Mouse (Mus musculus) heart, embryonic 14.5 days (tissue): ENCODE data around the gene Nr1i3. TPM values are rescaled to one million over a fixed set of nuclear protein-coding genes. Genes with fewer than 3 reads are reported as not detected.

Experiments
- ATAC-seq: fragments of 200-750 bp; cut with Nextera tagmentation; 2 replicates; pipeline ENCODE4 v1.8.0; 2017; ENCODE audit warnings: low read depth, moderate TSS enrichment; ENCODE audit not compliant: insufficient number of reproducible peaks, insufficient read depth, low FRiP score
- H3K27ac ChIP-seq, 2 experiments: fragments of 200-500 bp in 1 of 2; fragments of 300-500 bp in 1 of 2; sonication (generic) in 1 of 2; replicated peaks in 1 of 2; 2 replicates each; pipeline ENCODE4 v1.5.1; 2012 to 2014; ENCODE audit warnings: low read depth in 2 of 2, low read length in 2 of 2, control low read depth in 1 of 2, mild to moderate bottlenecking in 1 of 2, mixed read lengths in 1 of 2; ENCODE audit not compliant: control insufficient read depth in 1 of 2, insufficient read depth in 1 of 2
- H3K27me3 ChIP-seq: fragments of 300-500 bp; sonication (generic); 2 replicates; pipeline ENCODE4 v1.6.1; 2014; ENCODE audit warnings: mild to moderate bottlenecking, low read length, control low read depth; ENCODE audit not compliant: control insufficient read depth, insufficient read depth
- H3K36me3 ChIP-seq: fragments of 300-500 bp; sonication (generic); 2 replicates; pipeline ENCODE4 v1.6.1; 2014; ENCODE audit warnings: mild to moderate bottlenecking, control low read depth, low read length, mixed read lengths; ENCODE audit not compliant: control insufficient read depth, insufficient read depth
- H3K4me1 ChIP-seq, 2 experiments: fragments of 200-500 bp in 1 of 2; fragments of 300-500 bp in 1 of 2; sonication (generic) in 1 of 2; 2 replicates each; pipeline ENCODE4 v1.6.1; 2012 to 2014; ENCODE audit warnings: low read length in 2 of 2, control low read depth in 1 of 2, mixed read lengths in 1 of 2; ENCODE audit not compliant: control insufficient read depth in 2 of 2, insufficient read depth in 2 of 2
- H3K4me2 ChIP-seq: fragments of 300-500 bp; sonication (generic); 2 replicates; pipeline ENCODE4 v1.6.1; 2014; ENCODE audit warnings: mild to moderate bottlenecking, low read length
- H3K4me3 ChIP-seq, 2 experiments: fragments of 200-500 bp in 1 of 2; fragments of 300-500 bp in 1 of 2; sonication (generic) in 1 of 2; 2 replicates each; pipeline ENCODE4 v1.5.1; 2012 to 2014; ENCODE audit warnings: low read length in 2 of 2, mild to moderate bottlenecking in 2 of 2, control low read depth in 1 of 2, low read depth in 1 of 2, moderate library complexity in 1 of 2; ENCODE audit not compliant: control insufficient read depth in 1 of 2, insufficient read depth in 1 of 2
- H3K9ac ChIP-seq: fragments of 300-500 bp; sonication (generic); 2 replicates; pipeline ENCODE4 v1.6.1; 2014; ENCODE audit warnings: mild to moderate bottlenecking, low read length
- H3K9me3 ChIP-seq: fragments of 300-500 bp; sonication (generic); 2 replicates; pipeline ENCODE4 v1.6.1; 2016; ENCODE audit warnings: low read length, control low read depth; ENCODE audit not compliant: control insufficient read depth
- WGBS: fragments of 180-500 bp; shearing (Covaris S2); extraction: QIAGEN DNeasy Blood & Tissue Kit; methylation state at CpG from one replicate; pipeline ENCODE4 v1.1.7; 2014; 5-methylcytosine and 5-hydroxymethylcytosine counted together
- polyA plus RNA-seq: library from polyadenylated mRNA; unstranded; fragments of >200 nt; fragmentation: Nextera tagmentation; extraction: Ambion mirVana; gene quantifications from 2 replicates; pipeline ENCODE4 v1.2.1, GENCODE M21; 2014

The Nr1i3 gene
- polyA plus RNA-seq, 1 experiment from 2014 or later = 0.28 TPM

DNA sequence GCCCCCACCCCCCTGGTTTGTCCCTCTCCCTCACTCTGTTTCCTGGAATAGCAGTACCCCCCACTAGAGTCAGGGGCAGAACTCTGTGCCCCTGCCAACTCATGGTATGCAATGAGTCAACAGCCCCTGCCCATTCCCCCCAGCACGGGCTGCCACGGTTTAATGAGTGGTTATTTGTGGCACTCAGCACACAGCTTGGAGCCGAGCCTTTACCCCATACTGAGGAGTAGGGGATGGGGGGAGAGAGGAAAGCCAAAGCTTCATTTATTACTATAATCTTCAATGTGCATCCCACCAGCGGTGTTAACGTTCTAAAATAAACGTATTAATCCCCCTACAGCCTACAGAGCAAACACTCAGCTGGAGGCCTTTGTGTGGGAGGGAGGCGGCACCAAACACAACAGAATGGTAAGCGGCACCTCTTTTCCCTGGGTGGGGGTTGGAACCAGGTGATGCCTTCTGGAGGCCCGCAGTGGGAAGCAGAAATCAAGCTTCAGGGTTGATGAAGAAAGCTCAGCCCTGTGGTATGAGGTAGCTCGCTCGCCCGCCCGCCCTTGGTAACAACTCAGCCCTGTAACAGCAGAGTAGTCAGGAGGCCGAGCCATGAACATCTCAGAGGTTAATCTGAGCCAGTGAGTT lies 24.2 kb upstream of the Nr1i3 start:
- Histone ChIP-seq H3K9ac (peak overlapping the region; percentile 60), H3K27ac (peak overlapping the region; percentile 90 to 92), H3K4me1 (peaks cover 47 to 56% of the 10 kb centered on the region in 2 experiments), H3K27me3 (peaks cover 7% of the 10 kb centered on the region; the same call in 1 of the 2 replicates), H3K36me3 (no peaks in the 10 kb centered on the region), H3K4me2 (peak overlapping the region; percentile 37), H3K4me3 (no peak overlapping the region), H3K9me3 (no peaks in the 10 kb centered on the region)
- peak; percentile 80 for ATAC-seq
- WGBS = 42% methylated on average over 14 of the region's 14 CpGs

- no peak overlapping the region for H3K4me2 ChIP-seq
- ATAC-seq = no peak
- no peaks in the 10 kb centered on the region for H3K36me3 ChIP-seq
- no peak overlapping the region for H3K4me3 ChIP-seq
- peaks cover 45 to 50% of the 10 kb centered on the region in 2 experiments for H3K4me1 ChIP-seq
- H3K9me3 ChIP-seq = no peaks in the 10 kb centered on the region
- 0 out of 4 replicates have a peak overlapping the region, but pooled peaks of 1 of the 2 experiments have one; percentile 90 for H3K27ac ChIP-seq
- peaks cover 7% of the 10 kb centered on the region; the same call in 1 of the 2 replicates for H3K27me3 ChIP-seq
- H3K9ac ChIP-seq = no peak overlapping the region
- WGBS = 93% methylated on average over 9 of the region's 9 CpGs
Observed at GRCm38 (mm10) chr1:171190832-171191231, 22.9 kb upstream of the Nr1i3 start.

- Histone ChIP-seq H3K9me3 (no peaks in the 10 kb centered on the region), H3K27ac (no peak overlapping the region), H3K27me3 (peaks cover 10% of the 10 kb centered on the region; the same call in 1 of the 2 replicates), H3K4me3 (no peak overlapping the region), H3K9ac (no peak overlapping the region), H3K4me1 (peaks cover 40 to 41% of the 10 kb centered on the region in 2 experiments), H3K36me3 (no peaks in the 10 kb centered on the region), H3K4me2 (no peak overlapping the region)
- 48% methylated on average over 10 of the region's 10 CpGs for WGBS
- ATAC-seq = no peak
Observed at GRCm38 (mm10) chr1:171192283-171192682, 21.5 kb upstream of the Nr1i3 start.

DNA sequence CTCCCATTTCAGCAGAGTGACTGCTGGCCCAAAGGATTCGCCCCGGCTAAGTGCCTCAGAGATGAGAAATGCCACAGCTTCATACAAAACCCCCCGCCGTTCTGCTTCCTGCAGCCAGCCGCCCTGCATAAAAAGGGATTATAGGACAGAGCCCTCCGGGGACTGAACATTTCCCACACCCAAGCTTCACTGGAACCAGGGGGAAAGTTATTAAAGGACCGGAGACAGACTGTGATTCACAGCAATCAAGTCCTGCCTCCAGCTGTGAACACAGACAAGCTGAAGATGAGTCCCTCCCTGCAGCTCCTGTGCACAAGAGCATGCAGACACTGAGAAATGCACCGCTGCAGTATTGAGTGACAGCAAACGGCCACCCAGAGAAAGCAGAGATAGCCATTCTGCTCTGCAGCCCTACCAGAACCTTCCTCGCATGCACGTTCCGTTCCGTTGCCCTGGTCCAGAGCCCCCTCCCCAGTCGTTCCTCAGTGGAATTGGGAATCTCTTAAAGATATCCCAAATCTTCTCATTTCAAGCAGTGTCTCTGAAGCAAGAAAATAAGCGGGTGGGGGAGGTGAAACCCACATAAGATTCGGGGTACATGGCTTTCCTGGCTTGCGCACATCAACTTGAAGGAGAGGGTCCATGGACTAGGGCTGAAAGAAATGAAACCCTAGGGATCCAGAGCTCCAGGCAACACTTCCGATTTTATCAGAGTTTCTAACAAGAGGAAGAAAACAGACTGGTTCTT lies 20.5 kb upstream of the Nr1i3 start:
- H3K36me3 ChIP-seq = no peaks in the 10 kb centered on the region
- peak overlapping the region; percentile 97 for H3K4me2 ChIP-seq
- H3K27ac ChIP-seq = no peak overlapping the region
- peaks cover 10% of the 10 kb centered on the region; the same call in 1 of the 2 replicates for H3K27me3 ChIP-seq
- 9% methylated on average over 18 of the region's 18 CpGs for WGBS
- peak overlapping the region; percentile 51; the same call in 1 of the 2 replicates for H3K9ac ChIP-seq
- peaks cover 37 to 41% of the 10 kb centered on the region in 2 experiments for H3K4me1 ChIP-seq
- H3K4me3 ChIP-seq = peak overlapping the region; percentile 14 to 15; a peak in 2 of 4 replicates
- H3K9me3 ChIP-seq = no peaks in the 10 kb centered on the region
- ATAC-seq = no peak

GRCm38 (mm10) chr1:171193911-171194830 lies 19.6 kb upstream of the Nr1i3 start:
- no peaks in the 10 kb centered on the region for H3K36me3 ChIP-seq
- ATAC-seq = no peak
- H3K9ac ChIP-seq = peak overlapping the region; percentile 1
- H3K4me2 ChIP-seq = peak overlapping the region; percentile 97
- peaks cover 10% of the 10 kb centered on the region; the same call in 1 of the 2 replicates for H3K27me3 ChIP-seq
- peaks cover 31 to 33% of the 10 kb centered on the region in 2 experiments for H3K4me1 ChIP-seq
- no peaks in the 10 kb centered on the region for H3K9me3 ChIP-seq
- 47% methylated on average over 11 of the region's 11 CpGs for WGBS
- H3K27ac ChIP-seq = no peak overlapping the region
- peak overlapping the region in 1 of 2 experiments; percentile 15; a peak in 1 of 4 replicates for H3K4me3 ChIP-seq

- Histone ChIP-seq H3K36me3 (no peaks in the 10 kb centered on the region), H3K9me3 (no peaks in the 10 kb centered on the region), H3K4me2 (peak overlapping the region; percentile 97), H3K4me3 (peak overlapping the region; percentile 75 to 83), H3K27ac (0 out of 4 replicates have a peak overlapping the region, but pooled peaks of 1 of the 2 experiments have one; percentile 33), H3K27me3 (peaks cover 10% of the 10 kb centered on the region; the same call in 1 of the 2 replicates), H3K4me1 (peaks cover 23 to 24% of the 10 kb centered on the region in 2 experiments), H3K9ac (peak overlapping the region; percentile 81)
- ATAC-seq = no peak
- 8% methylated on average over 20 of the region's 20 CpGs for WGBS
Observed at GRCm38 (mm10) chr1:171195046-171195822, 18.5 kb upstream of the Nr1i3 start.
